Mouse (Mus musculus) CD4-positive helper T cell, adult 2 months (primary cell): ENCODE measurements around the gene Clcf1.

Experiments
- DNase-seq: peaks from one replicate; pipeline ENCODE4 v3.0.0-alpha.2; 2012; ENCODE audit warnings: low read depth, missing footprints, low spot score

Clcf1 gene

DNA sequence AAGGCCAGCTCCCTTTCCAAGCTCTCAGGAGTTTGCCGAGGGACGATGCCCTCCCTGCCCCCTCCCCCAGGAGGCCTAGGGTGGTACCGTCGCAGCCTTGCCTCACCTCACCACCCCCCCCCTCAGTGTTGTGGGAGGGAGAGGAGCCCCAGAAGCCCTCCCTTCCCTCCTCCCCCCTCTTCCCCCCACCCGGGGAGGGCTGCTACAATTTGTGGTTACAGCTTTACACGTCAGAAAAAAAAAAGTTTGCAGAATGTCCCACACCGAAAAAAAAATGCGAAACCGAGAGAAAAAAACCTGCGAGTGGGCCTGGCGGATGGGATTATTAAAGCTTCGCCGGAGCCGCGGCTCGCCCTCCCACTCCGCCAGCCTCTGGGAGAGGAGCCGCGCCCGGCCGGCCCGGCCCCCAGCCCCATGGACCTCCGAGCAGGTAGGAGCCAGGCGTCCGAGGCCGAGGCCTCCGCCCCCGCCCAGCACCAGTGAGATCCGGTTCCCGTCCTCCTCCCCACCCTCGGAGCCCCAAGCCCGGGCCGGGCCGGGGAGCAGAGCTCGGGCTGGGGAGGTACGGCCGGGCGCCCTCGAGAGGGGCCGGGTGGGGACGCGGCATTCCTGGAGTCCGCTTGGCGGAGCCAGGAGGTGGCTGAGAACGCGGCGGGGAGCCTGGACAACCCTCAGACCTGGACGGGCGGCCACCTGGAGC, at the start of gene Clcf1, which contains the start of gene AC109138.7:
Gene Clcf1, plus strand, starts transcription at position 168 of the 700 bp plus-strand sequence.
Gene AC109138.7, plus strand, starts transcription at position 287 of the 700 bp plus-strand sequence.
- peak; percentile 92 for DNase-seq

- no peak for DNase-seq
Observed at GRCm38 (mm10) chr19:4164721-4165120, 49.3 kb upstream of the Clcf1 start.

GRCm38 (mm10) chr19:4166678-4167476, 47.2 kb upstream of the Clcf1 start:
- DNase-seq = no peak

- DNase-seq = peak; percentile 99
Observed at GRCm38 (mm10) chr19:4169378-4169784, 44.7 kb upstream of the Clcf1 start.

DNA sequence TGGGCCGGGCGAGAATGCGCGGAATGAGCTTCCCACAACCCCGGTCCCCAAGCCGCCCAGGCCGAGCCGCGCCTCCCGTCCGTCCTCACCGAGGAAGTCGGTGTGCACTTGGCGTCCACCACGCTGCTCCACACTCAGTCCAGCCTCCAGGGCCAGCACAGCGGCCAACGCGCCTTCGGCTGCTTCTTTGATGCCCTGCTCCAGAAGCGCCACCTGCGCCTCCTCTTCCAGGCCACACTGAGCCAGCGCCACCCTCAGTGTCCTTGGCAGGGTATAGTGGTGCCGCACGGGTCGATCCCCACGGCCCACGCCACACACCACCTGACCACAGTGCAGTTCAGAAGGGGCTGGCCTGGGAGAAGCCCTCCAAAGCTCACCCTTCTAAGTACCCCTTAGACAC, 44.2 kb upstream of the Clcf1 start:
- no peak for DNase-seq

DNA sequence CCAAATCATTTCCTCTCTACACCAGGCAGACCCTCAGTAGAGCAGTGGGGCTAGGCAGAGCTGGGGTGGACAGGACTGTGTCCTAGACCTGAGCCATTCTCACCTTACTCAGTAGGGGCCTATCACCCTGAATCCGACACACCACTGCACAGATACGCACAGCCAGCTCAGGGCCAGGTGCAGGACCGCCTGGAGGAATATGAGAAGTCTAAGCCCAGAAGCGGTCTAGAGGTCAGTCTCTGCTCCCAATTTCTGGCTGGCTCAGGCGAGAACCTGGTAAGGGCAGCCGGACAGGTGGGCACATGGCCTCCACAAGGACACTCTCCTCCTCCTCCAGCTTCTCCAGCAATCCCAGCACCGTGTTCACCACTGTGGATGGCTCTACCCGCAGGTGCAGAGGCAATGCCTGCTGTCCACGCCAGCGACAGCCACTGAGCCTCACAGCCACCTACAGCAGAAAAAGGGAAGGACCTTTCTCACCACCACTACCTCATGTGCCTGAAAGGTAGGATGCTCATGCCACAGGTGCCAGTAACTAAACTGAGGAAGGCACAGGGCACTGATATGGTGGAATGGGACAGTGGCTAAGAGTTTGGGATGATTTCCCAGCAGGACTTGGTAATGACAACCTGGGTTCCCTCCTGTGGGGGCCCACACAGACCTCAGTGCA, 43.2 kb upstream of the Clcf1 start:
- no peak for DNase-seq

DNA sequence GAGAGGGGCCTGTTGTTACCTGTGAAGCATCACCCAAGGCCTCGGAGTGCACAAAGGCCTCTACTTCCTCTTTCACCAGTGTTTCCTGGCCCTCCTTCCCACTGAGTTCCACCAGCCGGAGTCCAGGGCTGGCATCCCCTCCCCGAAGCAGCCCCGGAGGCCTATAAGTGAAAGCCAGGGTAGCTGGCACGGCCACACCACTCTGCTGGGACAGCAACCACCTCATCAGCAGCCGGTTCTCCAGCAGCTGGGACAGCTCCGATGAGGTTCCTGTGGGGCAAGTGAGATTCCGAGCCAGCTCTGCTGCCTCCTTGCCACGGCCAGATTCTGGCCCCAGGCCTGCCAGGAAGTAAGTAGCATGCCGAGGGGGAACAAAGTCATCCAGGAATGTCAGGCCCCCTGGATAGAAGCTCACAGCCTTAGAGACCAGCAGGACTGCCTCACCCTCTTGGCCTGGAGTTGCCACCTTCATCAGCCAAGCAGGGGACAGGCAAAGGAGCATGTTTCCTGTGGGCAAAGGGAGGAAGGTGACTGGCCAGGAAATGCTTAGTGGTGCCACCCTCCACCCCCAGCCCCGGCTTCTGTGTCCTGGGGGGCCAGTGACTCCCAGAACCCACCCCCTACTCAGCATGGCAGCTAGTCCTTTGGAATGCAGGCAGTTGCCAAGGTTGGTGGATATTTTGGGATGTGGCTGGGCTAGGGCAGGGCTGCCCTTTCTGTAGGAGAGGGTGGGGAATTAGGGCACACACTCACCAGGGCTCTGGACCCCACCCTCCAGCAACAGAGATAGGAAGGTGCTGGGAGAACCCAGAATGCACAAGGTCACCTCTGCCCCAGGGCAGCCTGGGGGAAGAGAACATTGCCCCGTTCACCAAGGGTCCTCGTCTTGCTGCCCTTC, 42.4 kb upstream of the Clcf1 start:
- no peak for DNase-seq

DNA sequence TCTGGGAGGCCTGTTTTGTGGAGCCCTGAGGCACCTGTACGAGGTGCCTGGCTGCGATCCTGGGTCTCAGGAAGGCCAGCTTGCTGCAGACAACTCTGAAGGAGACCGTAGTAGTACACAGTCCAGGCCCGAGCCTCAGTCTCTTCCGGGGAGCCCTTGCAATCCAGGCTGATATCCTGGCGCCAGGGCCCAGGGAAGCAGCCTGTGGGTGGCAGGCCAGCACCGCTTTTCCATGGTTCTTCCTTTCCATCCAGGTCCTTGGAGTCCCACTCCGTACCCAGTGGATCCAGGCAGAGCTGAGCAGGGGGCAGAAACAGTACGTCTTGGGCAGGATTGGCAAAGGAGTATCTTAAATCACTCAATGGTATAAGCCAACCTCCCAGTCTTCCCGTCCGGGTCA, 41.1 kb upstream of the Clcf1 start:
- DNase-seq = no peak

GRCm38 (mm10) chr19:4175368-4175947, 38.6 kb upstream of the Clcf1 start, which contains the start of gene Carns1:
Carns1 (minus strand) TSS chr19:4175479.
- DNase-seq = no peak

DNA sequence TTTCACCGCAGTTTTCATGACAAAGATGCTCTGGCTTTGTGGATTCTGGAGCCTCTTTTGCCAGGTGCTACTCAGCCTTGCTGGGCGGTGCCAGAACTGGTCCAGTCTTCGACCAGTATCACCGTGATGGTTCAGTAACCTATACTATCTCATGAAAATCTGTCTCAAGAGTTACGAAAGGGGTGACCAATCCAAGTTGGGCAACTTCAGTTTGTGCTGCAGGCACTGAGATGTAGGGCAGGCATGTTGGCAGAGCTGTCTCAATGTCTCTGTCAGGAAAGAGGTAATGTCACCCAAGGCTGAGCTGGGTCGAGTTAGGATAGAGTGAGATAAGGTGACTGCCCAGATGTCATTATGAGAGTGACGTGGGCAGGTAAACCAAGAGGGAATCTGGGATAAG, 33.6 kb upstream of the Clcf1 start:
- no peak for DNase-seq

DNA sequence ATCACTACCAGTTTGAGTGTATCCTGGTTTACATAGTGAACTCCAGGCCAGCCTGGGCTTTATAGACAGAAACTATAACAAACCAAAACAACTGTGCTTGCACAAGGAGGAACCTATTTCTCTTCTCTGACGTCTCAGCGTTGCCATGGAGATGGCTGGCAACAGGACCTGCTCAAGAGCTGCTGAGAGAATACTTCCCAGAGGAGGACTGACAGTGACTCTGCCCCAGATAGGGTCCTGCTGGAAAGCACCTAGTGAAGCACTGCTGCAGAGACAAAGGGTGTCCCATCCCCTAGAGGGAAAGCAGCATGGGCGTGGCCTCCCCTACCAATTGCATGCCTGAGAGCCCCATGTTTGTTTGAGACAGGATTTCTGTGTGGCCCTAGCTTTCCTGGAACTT, 32.1 kb upstream of the Clcf1 start:
- DNase-seq = peak; percentile 77

GRCm38 (mm10) chr19:4183689-4184088, 30.3 kb upstream of the Clcf1 start:
- no peak for DNase-seq

- DNase-seq = peak; percentile 88
Observed at GRCm38 (mm10) chr19:4184976-4185975, 28.8 kb upstream of the Clcf1 start.

- DNase-seq = no peak
Observed at GRCm38 (mm10) chr19:4187303-4187702, 26.7 kb upstream of the Clcf1 start.

GRCm38 (mm10) chr19:4189051-4189620, 24.9 kb upstream of the Clcf1 start:
- DNase-seq = peak; percentile 49

- DNase-seq = peak; percentile 89
Observed at GRCm38 (mm10) chr19:4190831-4191334, 23.2 kb upstream of the Clcf1 start, which contains the start of gene Tbc1d10c. Tbc1d10c (minus strand) TSS chr19:4191284.

GRCm38 (mm10) chr19:4191528-4192250, 22.3 kb upstream of the Clcf1 start, which contains the start of gene Ppp1ca:
Ppp1ca (plus strand) TSS chr19:4192065.
- peak; percentile 97 for DNase-seq
